Mouse (Mus musculus): ENCODE measurements around the gene Gm10577.

Gm10577 gene

DNA sequence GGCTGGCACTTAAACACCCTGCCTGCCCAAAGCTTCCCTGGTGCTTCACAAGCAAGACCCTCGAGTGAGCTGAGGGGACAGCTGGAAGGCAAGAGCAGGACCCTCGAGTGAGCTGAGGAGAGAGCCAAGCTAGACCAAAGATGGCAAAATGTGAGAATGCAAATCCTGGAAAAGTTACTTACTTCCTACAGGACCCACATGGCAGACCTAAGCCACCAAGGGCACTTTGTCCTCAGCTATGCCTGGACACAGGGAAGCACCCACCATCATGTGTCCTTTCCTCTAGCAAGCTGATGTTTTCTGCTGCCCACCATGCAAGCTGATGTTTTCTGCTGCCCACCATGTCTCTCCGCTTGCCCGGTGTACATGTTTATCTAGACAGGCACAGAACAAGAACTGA, at the start of gene Gm10577:
Gene Gm10577, minus strand, starts transcription at position 101 of the 400 bp plus-strand sequence.
- DNase-seq (ENCODE audit: low spot score), result no peak

DNA sequence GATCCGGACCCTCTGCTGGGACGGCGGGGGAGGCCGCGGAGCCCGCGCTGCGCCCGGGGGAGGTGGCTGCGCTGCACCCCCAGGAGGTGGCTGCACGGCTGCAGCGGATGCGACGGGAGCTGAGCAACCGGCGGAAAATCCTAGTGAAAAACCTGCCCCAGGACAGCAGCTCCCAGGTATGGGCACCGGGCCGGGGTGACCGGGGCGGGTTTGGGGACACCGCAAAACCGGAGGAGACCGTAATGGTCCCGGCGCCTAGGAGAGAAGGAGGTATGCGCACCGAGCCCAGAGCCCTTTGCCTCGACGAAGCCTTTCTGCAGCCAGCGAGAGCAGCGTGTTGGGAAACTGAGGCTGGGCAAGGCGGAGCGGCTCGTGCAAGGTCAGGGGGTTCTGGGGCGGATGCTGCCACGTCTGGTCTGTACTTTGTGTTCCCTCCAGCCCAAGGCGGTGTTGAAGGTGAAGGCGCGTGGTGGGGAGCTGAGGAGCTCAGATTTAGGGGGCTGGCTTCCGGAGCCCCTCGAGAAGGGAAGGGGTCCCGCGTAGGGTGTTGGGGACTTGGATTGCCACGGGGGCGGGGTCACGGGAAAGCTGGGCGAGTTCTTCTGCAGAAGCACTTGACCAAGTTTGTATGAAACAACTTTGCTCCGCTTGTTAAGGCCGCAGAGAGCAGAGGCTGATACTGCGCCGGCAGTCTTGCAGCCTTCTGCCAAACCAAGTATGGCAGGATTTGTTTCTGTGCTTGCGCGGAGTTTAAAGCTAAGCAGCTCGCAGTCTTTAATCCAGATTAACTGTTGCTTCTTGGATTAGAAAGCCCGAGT, 48.9 kb upstream of the Gm10577 start:
- DNase-seq (ENCODE audit: low spot score), result peak; percentile 26

DNA sequence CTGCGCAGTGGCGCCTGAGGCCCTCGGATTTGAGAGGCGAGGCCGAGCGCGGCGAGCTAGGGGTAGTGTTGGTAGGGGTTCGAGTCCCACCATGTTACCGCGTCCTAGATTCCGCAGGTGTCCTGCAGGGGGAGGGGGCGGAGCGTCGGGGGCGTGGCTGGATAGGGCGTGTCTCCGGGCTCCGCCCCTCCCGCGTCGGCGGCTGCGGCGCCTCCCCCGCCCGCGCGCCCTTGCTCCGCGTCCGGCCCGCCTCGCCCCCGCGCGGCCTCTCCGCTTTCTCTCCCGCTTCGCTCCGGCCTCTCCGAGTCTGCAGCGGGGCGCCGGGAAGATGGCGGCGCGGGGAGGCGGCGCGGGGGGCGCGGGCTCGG, 48.3 kb upstream of the Gm10577 start, which contains the start of gene Raver2:
Gene Raver2, plus strand, starts transcription at position 198 of the 368 bp plus-strand sequence.
- DNase-seq (ENCODE audit: low spot score), result peak; percentile 65

DNA sequence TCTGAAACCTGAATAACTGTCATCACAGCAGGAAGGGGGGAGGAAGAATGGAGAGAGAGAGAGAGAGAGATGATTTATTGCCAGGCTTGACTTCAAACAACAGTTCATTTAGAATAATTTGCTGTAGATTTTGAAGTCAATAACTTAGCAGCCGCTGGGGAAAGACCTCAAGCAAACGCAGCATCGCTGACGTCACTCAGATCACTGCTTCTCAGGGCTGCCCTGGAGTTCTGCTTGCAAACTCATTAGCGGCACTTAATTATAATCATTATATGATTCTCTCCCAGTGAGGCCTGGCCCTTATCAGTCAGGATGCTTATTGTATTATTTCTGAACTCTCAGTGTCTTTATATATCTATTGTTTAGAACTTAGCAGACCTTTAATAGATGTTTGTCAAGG, 45.9 kb upstream of the Gm10577 start:
- no peak for DNase-seq (ENCODE audit: low spot score)

DNA sequence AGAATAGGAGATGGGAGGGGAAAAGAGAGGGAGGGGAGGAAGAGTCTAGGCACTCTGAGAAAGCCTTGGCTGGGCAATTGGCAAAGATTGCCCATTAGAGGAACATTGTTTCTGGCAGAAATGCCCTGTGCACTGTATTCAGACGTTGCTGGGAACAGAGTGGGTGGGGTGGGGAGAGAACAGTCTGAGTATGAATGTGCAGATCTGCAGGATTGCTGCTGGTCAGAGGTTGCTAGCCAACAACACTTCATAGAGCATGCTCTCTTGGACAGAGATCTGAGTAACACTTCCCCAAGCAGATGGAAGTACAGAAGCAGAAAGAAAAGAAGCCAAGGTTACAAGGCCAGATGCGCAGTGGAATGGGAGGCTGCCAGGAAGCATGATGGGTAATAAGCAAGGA, 41.6 kb upstream of the Gm10577 start:
- DNase-seq (ENCODE audit: low spot score), result no peak

DNA sequence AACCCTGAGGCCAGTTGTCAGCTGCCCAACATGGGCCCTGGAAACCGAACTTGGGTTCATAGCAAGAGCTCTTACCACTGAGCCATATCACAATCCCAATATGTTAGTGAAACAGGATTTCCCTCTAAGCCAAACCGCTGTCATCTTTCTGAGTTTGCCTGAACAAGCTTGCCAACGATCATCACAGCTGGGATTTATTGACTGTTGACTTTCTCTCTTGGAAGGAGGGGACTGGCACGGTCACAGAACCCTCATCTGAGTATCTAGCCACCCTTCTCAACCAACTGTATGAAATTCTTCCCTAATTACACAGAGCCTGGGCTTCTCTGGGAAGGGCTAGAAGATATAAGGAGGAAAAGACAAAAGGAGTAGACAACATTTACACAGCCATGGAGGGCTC, 26.1 kb upstream of the Gm10577 start:
- DNase-seq (ENCODE audit: low spot score), result no peak

DNA sequence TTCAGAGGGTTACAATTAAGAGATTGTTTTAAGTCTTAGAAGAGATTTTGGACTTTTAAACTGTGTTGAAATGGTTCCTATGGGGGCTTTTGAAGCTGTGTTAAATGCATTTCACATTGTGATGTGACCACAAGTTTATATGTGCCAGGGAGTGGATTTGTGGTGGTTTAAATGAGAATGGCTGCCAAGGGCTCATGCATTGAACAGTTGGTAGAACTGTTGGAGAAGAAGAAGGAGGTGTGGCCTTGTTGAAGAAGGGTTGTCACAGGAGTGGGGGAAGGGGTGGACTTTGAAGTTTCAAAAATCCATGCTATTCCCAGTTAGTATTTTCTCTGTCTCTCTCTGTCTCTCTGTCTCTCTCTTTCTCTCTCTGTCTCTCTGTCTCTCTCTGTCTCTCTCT, 23.7 kb upstream of the Gm10577 start:
- DNase-seq (ENCODE audit: low spot score), result no peak

DNA sequence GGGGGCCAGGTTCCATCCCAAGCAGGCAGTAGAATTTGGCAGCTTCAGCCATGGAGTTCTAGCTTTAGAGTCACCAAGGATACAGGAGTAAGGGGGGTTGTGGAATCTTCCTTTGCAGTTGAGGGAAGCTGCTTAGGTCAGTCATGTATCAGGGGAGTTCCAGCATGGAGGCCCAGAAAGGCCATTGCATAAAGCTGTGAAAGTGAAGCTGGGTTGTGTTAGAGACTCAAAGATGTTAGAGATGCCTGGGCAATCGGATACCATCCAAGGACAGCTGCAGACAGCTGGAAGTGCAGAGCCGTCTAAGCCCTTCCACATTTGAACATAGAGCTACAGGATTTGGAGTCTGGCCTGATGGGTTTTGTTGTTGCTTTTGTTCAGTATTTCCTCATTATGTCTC, 23.2 kb upstream of the Gm10577 start:
- DNase-seq (ENCODE audit: low spot score), result no peak

DNA sequence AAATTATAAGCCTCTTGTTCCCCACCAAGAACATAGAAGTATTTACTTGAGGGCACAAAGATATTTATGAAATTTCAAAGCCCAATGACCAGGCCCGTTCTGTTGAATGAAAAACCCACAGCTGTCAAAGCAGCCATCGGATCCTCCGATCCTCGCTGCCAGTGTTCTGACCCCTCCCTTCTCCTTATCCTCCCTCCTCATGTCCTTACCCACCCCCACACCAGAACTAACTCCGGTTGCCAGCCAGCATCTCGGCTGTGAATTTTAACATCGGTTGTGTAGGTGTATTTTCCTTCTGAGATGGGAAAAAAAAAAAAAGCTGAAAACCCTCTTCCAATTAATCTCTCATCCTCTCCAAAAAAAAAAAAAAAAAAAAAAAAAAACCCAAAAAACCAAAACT, 16.7 kb upstream of the Gm10577 start:
- DNase-seq (ENCODE audit: low spot score), result no peak

DNA sequence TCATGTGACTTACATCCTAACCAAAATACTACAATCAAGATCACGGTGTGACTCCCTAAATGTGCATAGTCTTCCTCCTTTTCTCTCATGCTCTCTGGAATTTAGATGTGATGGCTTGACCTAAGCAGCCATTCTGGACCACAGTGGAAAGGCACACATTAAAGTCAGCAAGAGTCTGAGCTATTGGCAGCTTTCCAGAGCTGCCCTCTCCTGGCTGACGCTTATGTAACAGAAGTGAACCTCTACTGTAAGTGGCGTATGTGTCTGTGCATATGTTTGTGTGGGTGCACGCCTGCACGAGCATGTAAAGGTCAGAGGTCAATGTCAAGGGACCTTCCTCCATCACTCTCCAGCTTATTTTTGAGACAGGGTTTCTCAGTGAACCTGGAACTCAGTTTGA, 14.6 kb upstream of the Gm10577 start:
- DNase-seq (ENCODE audit: low spot score), result no peak

DNA sequence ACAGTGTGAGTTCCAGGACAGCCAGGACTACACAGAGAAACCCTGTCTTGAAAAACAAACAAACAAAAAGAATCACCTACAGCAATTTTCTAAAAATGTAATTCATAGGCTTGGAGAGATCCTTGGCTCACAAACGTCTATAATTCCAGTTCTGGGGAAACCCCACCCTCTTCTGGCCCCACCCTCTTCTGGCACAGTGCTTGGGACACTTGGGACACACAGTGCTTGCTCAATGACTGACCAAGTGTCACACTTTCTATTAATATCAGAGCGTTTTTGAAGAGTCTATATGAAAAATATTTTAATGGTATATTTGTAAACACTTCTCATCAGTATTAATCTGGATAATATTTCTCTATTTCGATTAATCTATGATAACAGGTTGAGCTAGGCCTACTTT, 12.6 kb upstream of the Gm10577 start:
- DNase-seq (ENCODE audit: low spot score), result no peak

DNA sequence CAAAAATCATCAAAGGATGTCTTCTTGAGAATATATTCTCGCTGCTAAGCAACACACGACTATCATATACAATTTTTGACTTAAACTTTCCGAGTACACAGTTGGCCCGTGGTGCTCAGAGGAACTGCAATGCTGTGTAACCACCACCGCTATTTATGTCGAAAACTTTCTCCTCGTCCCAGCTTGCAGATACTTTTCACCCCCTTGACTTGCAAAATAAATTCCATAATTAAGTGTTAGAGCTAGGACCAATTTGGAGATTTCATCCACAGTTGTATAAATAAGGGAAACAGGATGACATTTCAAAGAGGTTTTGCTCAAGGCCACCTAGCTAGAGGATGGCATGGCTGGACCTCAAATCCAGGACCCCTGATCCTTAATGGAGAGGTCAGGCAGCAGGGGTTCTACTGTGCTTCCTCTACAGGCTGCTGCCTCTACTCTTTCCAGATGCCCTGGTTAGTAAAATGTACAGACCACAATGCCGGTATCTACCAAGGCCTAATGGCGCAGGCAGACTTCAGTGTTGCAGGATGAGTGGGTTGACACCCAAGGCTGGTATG, 7.4 kb upstream of the Gm10577 start:
- DNase-seq (ENCODE audit: low spot score), result no peak

DNA sequence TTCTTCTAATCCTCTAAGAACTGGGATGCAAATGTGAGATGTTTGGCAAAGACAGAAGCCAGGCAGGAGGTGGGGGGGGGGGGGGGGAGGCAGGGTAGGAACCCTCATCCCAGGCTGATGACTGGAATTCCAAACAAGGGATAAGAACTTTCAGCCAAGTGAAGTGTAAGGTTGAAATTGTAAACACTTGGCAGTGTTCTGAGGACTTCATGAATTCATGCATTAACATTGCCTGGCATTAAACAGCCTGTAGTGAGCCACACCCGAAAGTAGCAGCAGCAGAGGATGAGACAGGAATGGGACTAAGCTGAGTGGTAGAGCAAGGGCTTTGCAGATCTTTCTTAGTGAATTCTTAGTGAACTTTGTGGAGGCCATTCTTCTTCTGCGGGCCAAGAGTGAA, 6.5 kb upstream of the Gm10577 start:
- DNase-seq (ENCODE audit: low spot score), result no peak

DNA sequence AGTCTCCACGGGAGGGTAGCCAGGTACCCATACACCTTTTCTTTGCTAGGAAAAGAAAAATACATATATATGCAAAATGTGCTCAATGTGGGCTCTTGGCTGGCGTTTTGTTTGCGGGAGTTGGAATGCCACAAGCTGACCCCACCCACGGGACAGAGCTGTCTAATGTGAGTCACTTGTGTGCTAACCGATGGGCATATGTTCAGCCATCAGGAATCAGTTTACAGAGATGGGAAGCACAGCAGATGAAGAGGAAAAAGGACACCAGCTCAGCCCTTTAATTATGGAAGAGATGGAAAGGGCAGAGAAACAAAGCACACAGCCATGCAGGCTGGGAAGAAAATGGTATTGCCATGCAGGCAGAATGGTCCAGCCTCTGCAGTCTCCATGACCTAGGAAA, 6.1 kb upstream of the Gm10577 start:
- DNase-seq (ENCODE audit: low spot score), result no peak

DNA sequence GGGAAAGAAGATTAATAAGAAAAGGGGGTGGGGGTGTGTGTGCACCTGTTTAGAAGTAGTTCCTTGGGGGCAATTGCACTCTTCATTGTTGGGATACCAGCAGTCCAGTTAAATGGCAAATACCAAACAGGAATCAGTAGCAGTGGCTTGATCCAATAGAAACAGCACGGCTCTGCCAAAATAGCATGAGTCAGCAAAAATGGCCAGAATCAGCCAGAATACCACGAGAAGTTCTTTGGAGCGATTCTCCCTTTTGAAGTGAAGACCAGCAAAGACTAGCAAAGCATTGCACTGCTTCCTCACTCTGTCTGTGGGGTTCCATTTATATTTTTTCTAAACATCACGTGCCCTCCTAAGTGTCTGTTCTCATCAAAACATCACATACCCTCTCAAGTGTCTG, 2.7 kb downstream of the Gm10577 start:
- no peak for DNase-seq (ENCODE audit: low spot score)

DNA sequence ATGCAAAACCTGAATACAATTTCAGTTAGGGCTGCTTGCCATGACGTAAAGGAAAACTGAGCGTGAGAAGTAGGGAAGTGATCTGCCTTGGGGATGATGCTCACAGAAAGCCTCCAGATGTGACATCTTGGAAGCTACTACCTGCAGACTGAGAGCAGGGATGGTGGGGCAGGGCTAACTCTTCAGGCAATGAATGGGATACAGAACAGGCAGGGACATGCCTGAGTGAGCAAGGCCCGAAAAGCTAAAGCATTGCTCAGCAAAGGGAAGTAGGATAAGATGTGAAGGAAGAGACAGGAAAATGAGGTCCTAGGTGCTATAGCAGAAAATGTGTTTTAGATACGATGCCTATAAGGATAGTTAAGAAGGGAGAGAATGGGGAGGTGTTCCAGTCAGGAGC, 11.4 kb downstream of the Gm10577 start:
- no peak for DNase-seq (ENCODE audit: low spot score)

DNA sequence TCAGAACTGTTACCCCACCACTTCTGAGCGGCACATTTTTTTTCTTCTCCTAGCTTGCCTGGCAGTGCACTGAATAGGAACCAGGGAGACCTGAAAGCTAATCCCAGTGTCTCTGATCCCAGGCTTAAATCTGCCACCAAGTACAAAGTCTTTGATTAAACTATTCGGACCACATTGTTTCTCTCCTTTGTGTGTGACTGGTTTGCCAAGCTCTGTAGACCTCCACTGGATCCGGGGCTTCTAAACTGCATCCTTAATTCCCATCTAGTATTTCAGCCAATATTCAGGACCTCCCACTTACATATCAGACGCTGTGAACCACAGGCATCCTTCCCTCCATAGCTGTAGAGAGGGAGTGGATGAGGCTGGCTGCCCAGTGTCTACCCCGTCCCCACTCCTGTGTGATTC, 12.1 kb downstream of the Gm10577 start:
- no peak for DNase-seq (ENCODE audit: low spot score)

DNA sequence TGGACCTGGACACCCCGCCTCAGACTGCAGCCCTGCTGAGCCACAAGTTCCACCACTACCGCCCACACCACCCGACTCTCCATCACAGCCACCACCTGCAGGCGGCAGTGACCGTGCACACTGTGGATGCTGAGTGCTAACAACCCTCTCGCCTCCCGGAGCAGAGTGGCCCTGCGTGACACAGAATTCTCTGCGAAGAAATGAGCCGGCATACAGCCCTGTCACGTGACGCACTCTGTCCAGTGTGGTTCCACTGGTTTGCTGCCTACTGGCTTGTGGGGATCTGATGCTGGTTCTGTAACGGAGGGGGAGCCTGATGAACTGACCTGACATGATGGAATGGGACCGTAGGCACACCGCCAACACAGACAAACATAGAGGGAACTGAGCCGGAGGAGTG, 17.5 kb downstream of the Gm10577 start:
- DNase-seq (ENCODE audit: low spot score), result no peak

DNA sequence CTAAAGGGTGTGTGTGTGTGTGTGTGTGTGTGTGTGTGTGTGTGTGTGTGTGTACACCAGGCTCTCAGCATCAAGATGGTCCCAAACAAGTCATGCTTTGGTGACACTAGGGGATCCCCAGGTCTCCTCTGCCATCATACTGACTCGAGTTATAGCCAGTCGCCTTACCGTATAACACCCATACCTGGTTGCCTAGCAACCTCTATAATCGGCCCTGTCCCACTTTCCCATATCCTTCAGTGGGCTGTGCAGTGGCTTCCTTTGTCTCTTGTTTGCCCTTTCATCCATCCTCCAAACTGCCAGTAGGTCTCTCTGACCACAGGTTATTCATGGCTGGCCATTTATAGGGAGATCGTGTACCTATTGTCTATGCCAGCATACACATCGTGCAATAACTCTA, 19.4 kb downstream of the Gm10577 start:
- DNase-seq (ENCODE audit: low spot score), result no peak

DNA sequence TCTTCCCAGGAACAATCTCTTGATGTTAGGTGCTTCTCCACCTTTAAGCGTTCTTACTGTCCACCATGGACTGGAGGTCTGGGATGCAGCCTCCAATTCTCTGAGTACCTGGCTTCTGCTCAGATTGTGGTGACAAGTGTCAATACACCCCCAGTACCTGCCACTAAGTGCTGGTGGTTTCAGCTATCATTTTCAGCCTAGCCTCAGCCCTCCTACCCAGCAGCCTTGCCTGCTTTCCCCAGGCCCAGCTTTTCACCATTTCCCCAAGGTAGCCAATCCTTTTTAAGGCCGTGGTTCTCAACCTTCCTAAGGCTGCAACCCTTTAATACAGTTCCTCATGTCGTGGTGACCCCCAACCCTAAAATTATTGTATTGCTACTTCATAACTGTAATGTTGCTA, 19.9 kb downstream of the Gm10577 start:
- no peak for DNase-seq (ENCODE audit: low spot score)

DNA sequence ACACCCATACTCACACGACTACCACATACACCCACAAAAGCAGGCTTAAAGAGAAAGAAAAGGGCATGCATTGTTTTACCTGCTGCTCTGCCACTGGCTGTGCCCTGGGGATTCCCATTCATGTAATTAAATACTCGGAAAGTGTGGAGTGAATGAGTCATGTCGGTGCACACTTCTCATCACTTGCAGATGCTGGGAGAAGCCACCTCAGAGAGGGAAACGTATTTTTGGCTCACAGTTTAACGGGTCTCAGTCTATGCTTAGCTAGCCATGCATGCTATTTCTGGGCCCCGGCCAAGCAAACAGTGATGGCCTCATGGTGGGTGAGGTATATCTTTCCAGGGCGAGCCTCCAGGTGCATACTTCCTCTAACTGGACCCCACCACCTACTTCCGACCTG, 21.6 kb downstream of the Gm10577 start:
- DNase-seq (ENCODE audit: low spot score), result no peak

DNA sequence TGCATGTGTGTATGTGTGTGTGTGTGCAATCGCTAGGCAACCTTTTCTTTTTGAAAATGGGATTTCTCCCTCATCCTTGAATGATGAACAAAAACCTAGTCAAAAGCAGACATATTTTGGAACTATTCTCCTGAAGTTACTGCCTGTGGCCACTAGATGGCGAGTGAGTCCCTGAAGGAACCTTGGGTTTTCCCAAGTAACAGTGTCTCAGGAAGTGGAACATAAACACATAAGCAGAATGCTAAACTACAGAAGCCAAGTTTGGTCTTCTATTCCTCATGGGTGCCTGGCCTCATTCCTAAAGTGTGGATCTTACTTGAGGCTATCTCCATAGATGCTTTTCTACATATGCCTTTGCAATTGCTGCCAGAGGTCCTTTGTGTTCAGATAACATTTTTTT, 22.4 kb downstream of the Gm10577 start:
- peak; percentile 51 for DNase-seq (ENCODE audit: low spot score)

DNA sequence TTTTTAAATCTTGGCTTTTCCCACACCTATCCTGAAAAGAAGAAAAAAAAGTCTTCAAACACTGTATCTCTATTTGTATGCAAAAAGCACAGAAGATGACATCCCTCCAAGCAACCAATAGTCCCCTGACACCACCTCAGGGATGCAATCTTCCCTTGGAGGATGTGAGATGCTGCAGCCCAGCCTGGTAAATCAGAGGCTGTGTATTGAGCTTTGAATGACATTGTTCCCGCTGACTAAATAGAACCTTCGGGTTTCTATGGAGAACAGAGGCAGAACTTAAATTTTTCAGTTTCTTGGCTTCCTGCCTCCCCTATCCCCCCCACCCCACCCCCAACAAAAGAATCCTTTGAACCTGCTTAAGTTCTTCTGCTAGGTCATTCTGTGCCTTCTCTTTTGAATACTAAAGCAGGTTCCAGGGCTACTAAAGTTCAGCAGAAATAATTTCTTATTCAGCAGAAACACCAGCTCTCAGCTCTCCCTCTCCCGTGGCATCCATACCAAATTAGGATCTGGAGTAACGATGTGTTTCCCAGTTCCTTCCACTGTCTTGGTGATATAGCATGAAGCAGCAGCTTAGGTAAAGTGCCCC, 24.3 kb downstream of the Gm10577 start:
- no peak for DNase-seq (ENCODE audit: low spot score)

DNA sequence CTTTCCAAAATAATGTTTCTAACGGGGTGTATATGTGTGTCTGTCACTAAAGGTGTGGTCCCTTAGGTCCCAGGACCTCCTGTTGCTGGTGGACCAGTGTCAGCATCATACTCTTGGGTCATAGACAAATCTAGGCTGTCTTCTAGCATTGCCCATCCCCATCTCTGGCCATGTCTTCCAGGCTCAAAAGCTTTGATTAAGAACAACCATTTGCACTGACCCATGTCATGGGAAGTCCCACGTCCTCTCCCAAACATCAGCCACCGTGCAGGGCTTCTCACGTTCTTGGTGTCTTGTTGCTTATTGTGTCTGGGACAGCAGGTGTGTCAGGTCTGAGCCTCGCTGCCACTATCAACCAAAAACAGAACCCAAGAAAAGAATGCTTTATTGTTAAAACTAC, 24.9 kb downstream of the Gm10577 start:
- DNase-seq (ENCODE audit: low spot score), result no peak

Data from urinary bladder, postnatal 14 days (tissue).